Mouse (Mus musculus) limb, embryonic 15.5 days (tissue): Measurements from ENCODE around the gene 4933428G20Rik. TPM values are rescaled to one million over a fixed set of nuclear protein-coding genes. Genes with fewer than 3 reads are reported as not detected.

Source experiments
- ATAC-seq: fragments of 200-750 bp; cut with Nextera tagmentation; 2 replicates; pipeline ENCODE4 v1.8.0; 2017; ENCODE audit warnings: low read depth, moderate TSS enrichment; ENCODE audit not compliant: insufficient number of reproducible peaks, low FRiP score, low TSS enrichment
- H3K27ac ChIP-seq: fragments of 300-500 bp; sonication (generic); 2 replicates; pipeline ENCODE4 v1.5.1; 2015; ENCODE audit warnings: moderate library complexity, mild to moderate bottlenecking, inconsistent platforms
- H3K27me3 ChIP-seq: fragments of 300-500 bp; sonication (generic); 2 replicates; pipeline ENCODE4 v1.6.1; 2015; ENCODE audit warnings: inconsistent platforms
- H3K36me3 ChIP-seq: fragments of 300-500 bp; sonication (generic); 2 replicates; pipeline ENCODE4 v1.6.1; 2015; ENCODE audit warnings: inconsistent platforms
- H3K4me1 ChIP-seq: fragments of 300-500 bp; sonication (generic); 2 replicates; pipeline ENCODE4 v1.6.1; 2015; ENCODE audit warnings: inconsistent platforms
- H3K4me2 ChIP-seq: fragments of 300-500 bp; sonication (generic); 2 replicates; pipeline ENCODE4 v1.6.1; 2015; ENCODE audit warnings: mild to moderate bottlenecking, inconsistent platforms
- H3K4me3 ChIP-seq: fragments of 300-500 bp; sonication (generic); 2 replicates; pipeline ENCODE4 v1.5.1; 2015; ENCODE audit warnings: mild to moderate bottlenecking, inconsistent platforms
- H3K9ac ChIP-seq: fragments of 300-500 bp; sonication (generic); 2 replicates; pipeline ENCODE4 v1.6.1; 2015; ENCODE audit warnings: inconsistent platforms
- H3K9me3 ChIP-seq: fragments of 300-500 bp; sonication (generic); 2 replicates; pipeline ENCODE4 v1.6.1; 2016; ENCODE audit warnings: inconsistent platforms
- WGBS: fragments of 180-500 bp; shearing (Covaris S2); methylation state at CpG from one replicate; pipeline ENCODE4 v1.1.7; 2015; 5-methylcytosine and 5-hydroxymethylcytosine counted together
- polyA plus RNA-seq: library from polyadenylated mRNA; unstranded; fragments of >200 nt; fragmentation: Nextera tagmentation; extraction: Ambion mirVana; gene quantifications from 2 replicates; pipeline ENCODE4 v1.2.1, GENCODE M21; 2015

Gene 4933428G20Rik
- polyA plus RNA-seq, 1 experiment from 2014 or later, result 1.1 TPM

DNA sequence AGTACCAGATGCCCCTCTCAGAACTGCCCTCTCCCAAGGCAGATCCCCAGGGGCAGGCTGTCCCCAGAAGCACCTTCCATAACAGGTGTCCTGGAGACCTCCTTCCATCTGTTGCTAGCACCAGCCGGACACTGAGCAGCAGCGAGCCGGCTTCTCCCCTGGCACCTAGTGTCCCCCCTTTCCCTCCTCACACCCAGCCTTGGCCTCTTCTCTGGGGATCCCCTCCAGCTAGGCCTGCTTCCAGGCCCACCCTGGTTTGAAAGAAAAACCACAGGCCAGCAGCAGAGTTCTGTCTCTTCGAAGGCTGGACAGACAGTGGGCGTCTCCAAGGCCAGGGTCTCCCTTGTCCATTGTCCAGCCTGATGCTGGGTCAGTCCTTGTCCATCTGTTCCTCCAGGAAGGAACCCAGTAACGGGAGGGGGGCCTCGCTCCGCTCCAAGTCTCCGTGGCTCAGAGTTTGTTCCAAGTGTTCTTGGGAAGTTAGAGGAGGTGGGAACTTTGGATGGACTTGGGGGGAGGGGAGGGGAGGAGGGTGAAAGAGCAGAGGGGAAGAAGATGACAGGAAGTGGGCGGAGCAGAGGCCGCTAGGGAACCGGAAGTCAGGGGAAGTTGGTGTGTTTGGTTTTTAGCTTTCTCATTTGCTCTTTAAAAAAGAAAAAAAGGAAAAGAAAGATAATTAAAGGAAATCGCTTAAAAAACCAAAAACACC is 11.7 kb upstream of the 4933428G20Rik start:
- Histone ChIP-seq H3K9me3 (no peaks in the 10 kb centered on the region), H3K27ac (peak overlapping the region; percentile 43; the same call in 1 of the 2 replicates), H3K4me3 (no peak overlapping the region), H3K9ac (no peak overlapping the region), H3K4me1 (peaks cover 14% of the 10 kb centered on the region), H3K36me3 (no peaks in the 10 kb centered on the region), H3K27me3 (no peaks in the 10 kb centered on the region), H3K4me2 (no peak overlapping the region)
- ATAC-seq, result no peak
- WGBS, result 53% methylated on average over 13 of the region's 13 CpGs

DNA sequence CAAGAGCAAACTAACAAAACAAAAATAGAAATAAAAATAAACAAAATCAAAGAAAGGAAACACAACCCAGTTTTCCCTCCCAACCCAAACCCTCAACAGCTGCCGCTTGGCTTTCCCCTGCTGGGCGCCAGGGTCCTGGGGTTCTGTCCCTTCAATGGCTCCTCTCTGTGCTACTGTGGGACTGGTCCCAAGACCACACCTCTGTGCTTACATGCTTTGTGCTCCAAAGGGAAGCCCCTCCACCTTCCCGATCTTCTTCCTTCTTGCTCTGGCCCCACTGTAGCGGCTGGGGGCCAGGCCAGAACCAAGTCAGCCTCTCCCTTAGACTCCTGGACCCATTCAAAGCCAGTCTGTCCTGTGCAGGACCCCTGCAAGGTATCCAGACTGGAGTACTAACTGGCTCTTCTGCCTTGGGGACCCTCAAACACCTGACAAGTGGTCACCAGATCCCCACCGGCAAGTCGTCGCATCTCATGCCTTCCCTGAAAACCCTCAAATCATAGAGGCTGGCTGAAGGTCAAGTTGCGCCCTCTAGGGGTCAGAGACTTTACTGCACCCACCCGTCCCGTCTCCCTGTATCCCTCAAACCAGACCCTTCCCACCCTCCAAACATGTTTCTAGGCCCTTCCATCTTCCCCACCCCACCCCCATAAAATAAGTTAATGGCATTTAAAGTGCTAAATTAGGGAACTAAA is 11.0 kb upstream of the 4933428G20Rik start:
- 31% methylated on average over 10 of the region's 10 CpGs for WGBS
- peak overlapping the region; percentile 43; the same call in 1 of the 2 replicates for H3K27ac ChIP-seq
- H3K9ac ChIP-seq, result no peak overlapping the region
- no peaks in the 10 kb centered on the region for H3K9me3 ChIP-seq
- no peaks in the 10 kb centered on the region for H3K36me3 ChIP-seq
- no peak overlapping the region for H3K4me3 ChIP-seq
- peaks cover 14% of the 10 kb centered on the region for H3K4me1 ChIP-seq
- H3K27me3 ChIP-seq, result no peaks in the 10 kb centered on the region
- ATAC-seq, result no peak
- no peak overlapping the region for H3K4me2 ChIP-seq

- Histone ChIP-seq H3K27me3 (no peaks in the 10 kb centered on the region), H3K27ac (no peak overlapping the region), H3K4me1 (peaks cover 14% of the 10 kb centered on the region), H3K9me3 (no peaks in the 10 kb centered on the region), H3K4me2 (no peak overlapping the region), H3K4me3 (no peak overlapping the region), H3K36me3 (no peaks in the 10 kb centered on the region), H3K9ac (no peak overlapping the region)
- whole genome bisulfite sequencing, result 64% methylated on average over 24 of the region's 24 CpGs
- ATAC-seq, result no peak
These were observed 9.8 kb upstream of the 4933428G20Rik start for GRCm38 (mm10) chr11:97509715-97510485.

DNA sequence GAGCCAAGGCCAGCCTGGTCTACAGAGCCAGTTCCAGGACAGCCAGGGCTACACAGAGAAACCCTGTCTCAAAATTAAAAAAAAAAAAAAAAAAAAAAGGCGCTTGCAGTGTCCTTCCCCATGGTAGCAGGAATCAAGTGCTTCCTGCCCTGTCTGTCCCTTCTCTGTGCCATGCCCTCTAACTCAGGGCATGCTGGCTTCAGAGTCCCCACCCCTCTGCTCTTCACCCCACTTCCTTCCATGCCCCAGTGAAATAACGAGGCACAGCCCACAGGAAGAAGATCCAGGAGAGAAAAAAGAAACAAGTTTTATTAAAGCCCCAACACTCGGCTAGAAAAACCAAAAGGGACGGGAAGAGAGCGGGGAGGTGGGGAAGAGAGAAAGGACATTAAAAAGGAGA is 8.9 kb upstream of the 4933428G20Rik start:
- no peak overlapping the region for H3K4me3 ChIP-seq
- 36% methylated on average over 5 of the region's 5 CpGs for WGBS
- no peaks in the 10 kb centered on the region for H3K36me3 ChIP-seq
- H3K4me2 ChIP-seq, result no peak overlapping the region
- no peaks in the 10 kb centered on the region for H3K27me3 ChIP-seq
- no peak overlapping the region for H3K9ac ChIP-seq
- ATAC-seq, result no peak
- H3K27ac ChIP-seq, result no peak overlapping the region
- no peaks in the 10 kb centered on the region for H3K9me3 ChIP-seq
- peaks cover 14% of the 10 kb centered on the region for H3K4me1 ChIP-seq

GRCm38 (mm10) chr11:97508198-97508597 is 8.1 kb upstream of the 4933428G20Rik start:
- no peak for ATAC-seq
- H3K36me3 ChIP-seq, result no peaks in the 10 kb centered on the region
- no peak overlapping the region for H3K4me3 ChIP-seq
- H3K27me3 ChIP-seq, result no peaks in the 10 kb centered on the region
- H3K27ac ChIP-seq, result no peak overlapping the region
- H3K4me1 ChIP-seq, result peaks cover 14% of the 10 kb centered on the region
- 70% methylated on average over 3 of the region's 3 CpGs for WGBS
- no peak overlapping the region for H3K9ac ChIP-seq
- H3K9me3 ChIP-seq, result no peaks in the 10 kb centered on the region
- H3K4me2 ChIP-seq, result no peak overlapping the region

DNA sequence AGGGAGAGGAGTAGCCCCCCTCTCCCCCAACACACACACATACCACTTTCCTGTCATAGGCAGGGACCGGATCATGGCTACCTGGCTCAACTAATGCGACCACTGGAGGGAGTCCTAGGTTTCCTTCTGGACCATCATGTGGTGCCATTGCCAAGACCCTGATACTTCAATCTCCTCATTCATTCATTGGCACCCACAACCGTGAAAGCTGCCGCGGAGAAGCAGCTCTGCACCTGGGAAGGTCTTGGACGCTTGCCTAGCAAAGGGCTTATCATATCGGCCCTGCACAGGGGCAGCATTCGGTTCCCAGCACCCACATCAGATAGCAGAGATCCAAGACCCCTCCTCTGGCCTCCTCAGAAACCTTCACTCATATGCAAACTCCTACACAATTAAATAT is 6.2 kb upstream of the 4933428G20Rik start:
- no peak overlapping the region for H3K27ac ChIP-seq
- no peak for ATAC-seq
- H3K4me1 ChIP-seq, result peaks cover 8% of the 10 kb centered on the region; the same call in 1 of the 2 replicates
- H3K4me2 ChIP-seq, result no peak overlapping the region
- no peaks in the 10 kb centered on the region for H3K9me3 ChIP-seq
- peaks cover under 1% of the 10 kb centered on the region; the same call in 1 of the 2 replicates for H3K27me3 ChIP-seq
- H3K9ac ChIP-seq, result no peak overlapping the region
- H3K4me3 ChIP-seq, result no peak overlapping the region
- WGBS, result 49% methylated on average over 8 of the region's 8 CpGs
- peaks cover 4% of the 10 kb centered on the region; the same call in 1 of the 2 replicates for H3K36me3 ChIP-seq

- H3K27ac ChIP-seq, result no peak overlapping the region
- H3K4me2 ChIP-seq, result no peak overlapping the region
- no peak overlapping the region for H3K9ac ChIP-seq
- peaks cover 9% of the 10 kb centered on the region for H3K4me1 ChIP-seq
- no peak overlapping the region for H3K4me3 ChIP-seq
- H3K36me3 ChIP-seq, result peaks cover 10% of the 10 kb centered on the region
- H3K9me3 ChIP-seq, result no peaks in the 10 kb centered on the region
- 67% methylated on average over 4 of the region's 4 CpGs for WGBS
- no peak for ATAC-seq
- H3K27me3 ChIP-seq, result peaks cover 6% of the 10 kb centered on the region
These were observed 5.6 kb upstream of the 4933428G20Rik start for GRCm38 (mm10) chr11:97505784-97506183.

DNA sequence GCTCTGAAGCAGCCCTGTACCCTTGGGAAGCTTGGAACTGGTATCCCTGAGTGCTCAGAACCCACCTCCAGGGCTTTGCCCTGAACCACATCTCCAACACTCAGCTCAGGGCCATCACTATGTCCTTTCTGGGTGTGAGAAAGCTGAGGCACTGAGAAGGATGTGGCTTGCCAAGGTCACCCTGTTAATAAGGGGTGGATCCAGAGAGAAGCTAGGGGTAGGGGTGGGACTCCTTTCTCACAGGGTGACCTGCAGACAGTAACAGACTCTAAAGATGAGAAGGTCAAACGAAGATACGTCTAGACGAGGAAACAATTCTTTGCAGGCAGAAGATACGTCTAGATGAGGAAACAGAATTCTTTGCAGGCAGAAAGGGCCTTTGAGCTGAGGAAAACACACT is 2.7 kb upstream of the 4933428G20Rik start:
- Histone ChIP-seq H3K4me2 (no peak overlapping the region), H3K36me3 (peaks cover 23% of the 10 kb centered on the region), H3K27me3 (peaks cover 34% of the 10 kb centered on the region), H3K4me3 (no peak overlapping the region), H3K4me1 (peaks cover 16% of the 10 kb centered on the region), H3K9me3 (no peaks in the 10 kb centered on the region), H3K9ac (no peak overlapping the region), H3K27ac (no peak overlapping the region)
- 85% methylated on average over 4 of the region's 4 CpGs for WGBS
- no peak for ATAC-seq

DNA sequence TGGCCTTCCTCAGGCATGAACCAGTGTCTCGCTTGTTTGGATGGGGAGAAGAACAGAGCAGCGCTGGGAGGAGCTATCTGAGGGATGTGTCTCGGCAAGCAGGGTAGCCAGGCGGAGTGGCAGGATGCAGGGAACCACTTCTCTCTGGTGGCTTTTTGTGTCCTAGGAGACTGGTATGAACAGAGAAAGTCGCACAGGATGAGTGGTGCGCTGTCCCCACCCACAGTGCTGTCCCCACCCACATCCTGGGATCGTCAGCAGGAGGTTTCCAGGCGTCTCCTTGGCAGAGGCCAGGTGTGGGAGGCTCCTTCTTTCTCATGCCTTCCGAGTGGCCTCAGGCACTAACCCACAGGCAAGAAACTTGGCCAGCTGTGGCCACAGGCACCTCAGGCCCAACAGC is 2.2 kb upstream of the 4933428G20Rik start:
- no peak for ATAC-seq
- H3K9ac ChIP-seq, result no peak overlapping the region
- WGBS, result 33% methylated on average over 9 of the region's 9 CpGs
- H3K9me3 ChIP-seq, result no peaks in the 10 kb centered on the region
- no peak overlapping the region for H3K27ac ChIP-seq
- H3K4me1 ChIP-seq, result peaks cover 16% of the 10 kb centered on the region
- H3K4me2 ChIP-seq, result no peak overlapping the region
- H3K36me3 ChIP-seq, result peaks cover 27% of the 10 kb centered on the region
- H3K27me3 ChIP-seq, result peaks cover 39% of the 10 kb centered on the region
- H3K4me3 ChIP-seq, result no peak overlapping the region

DNA sequence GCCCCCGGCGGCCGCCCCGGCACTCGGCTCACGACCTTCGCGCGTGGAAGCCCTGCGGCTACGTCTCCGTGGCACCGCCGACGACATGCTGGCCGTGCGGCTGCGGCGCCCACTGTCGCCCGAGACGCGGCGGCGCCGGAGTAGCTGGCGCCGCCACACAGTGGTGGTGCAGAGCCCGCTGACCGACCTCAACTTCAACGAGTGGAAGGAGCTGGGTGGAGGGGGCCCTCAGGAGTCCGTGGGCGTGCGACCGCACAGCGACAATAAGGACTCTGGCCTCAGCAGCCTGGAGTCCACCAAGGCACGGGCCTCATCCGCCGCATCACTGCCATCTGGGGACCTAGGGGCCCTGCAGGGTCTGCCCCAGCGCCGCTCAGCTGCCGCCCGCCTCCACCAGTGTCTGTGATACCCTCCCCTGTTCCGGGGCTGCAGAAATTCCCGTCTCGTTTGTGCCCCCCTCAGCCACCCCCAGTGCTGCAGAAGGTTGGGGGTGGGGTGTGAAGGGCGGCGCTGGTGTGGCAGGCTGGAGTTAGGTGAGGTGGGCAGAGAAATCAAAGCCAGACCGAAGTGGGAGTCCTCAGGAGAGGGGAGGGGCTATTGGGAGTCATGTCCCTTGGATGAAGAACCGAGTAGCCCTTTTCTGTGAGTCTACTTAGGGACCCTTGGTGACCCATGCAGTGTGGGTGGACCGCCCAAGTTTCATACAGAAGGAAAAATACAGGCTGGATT is 744 bp upstream of the 4933428G20Rik start:
- WGBS, result 37% methylated on average over 51 of the region's 51 CpGs

GRCm38 (mm10) chr11:97497543-97497942 is 2.6 kb downstream of the 4933428G20Rik start:
- H3K4me2 ChIP-seq, result no peak overlapping the region
- H3K4me1 ChIP-seq, result peaks cover 16% of the 10 kb centered on the region
- WGBS, result 75% methylated on average over 4 of the region's 4 CpGs
- no peak overlapping the region for H3K4me3 ChIP-seq
- no peak overlapping the region for H3K9ac ChIP-seq
- peaks cover 63% of the 10 kb centered on the region for H3K36me3 ChIP-seq
- no peak for ATAC-seq
- H3K27ac ChIP-seq, result no peak overlapping the region
- H3K27me3 ChIP-seq, result peaks cover 43% of the 10 kb centered on the region
- H3K9me3 ChIP-seq, result no peaks in the 10 kb centered on the region

More for the DNA sequence above, 744 bp upstream of the 4933428G20Rik start:
- Histone ChIP-seq H3K4me2 (peak overlapping the region; percentile 28), H3K9ac (no peak overlapping the region), H3K36me3 (peaks cover 36% of the 10 kb centered on the region), H3K27me3 (peaks cover 43% of the 10 kb centered on the region), H3K27ac (no peak overlapping the region), H3K4me3 (peak overlapping the region; percentile 18), H3K4me1 (peaks cover 16% of the 10 kb centered on the region), H3K9me3 (no peaks in the 10 kb centered on the region)
- ATAC-seq, result no peak
